Mouse (Mus musculus): ENCODE measurements around the gene Retreg1. TPM values are rescaled to one million over a fixed set of nuclear protein-coding genes. Genes with fewer than 3 reads are reported as not detected.
"Not testable (repeated sequence)": the region's sequence is repeated elsewhere in the genome, so short reads cannot be mapped to it uniquely, and the experiment has no call there.

Retreg1 gene
- total RNA-seq, 2 experiments from 2014 or later, result 34.5 to 44.1 TPM

GRCm38 (mm10) chr15:25984067-25984733 is 141.2 kb downstream of the Retreg1 start, which contains the start of gene Zfp622:
Gene Zfp622 (plus strand): TSS chr15:25984366.
- ATAC-seq (replicated peaks; ENCODE audit: poor library complexity), result peak; percentile 95

DNA sequence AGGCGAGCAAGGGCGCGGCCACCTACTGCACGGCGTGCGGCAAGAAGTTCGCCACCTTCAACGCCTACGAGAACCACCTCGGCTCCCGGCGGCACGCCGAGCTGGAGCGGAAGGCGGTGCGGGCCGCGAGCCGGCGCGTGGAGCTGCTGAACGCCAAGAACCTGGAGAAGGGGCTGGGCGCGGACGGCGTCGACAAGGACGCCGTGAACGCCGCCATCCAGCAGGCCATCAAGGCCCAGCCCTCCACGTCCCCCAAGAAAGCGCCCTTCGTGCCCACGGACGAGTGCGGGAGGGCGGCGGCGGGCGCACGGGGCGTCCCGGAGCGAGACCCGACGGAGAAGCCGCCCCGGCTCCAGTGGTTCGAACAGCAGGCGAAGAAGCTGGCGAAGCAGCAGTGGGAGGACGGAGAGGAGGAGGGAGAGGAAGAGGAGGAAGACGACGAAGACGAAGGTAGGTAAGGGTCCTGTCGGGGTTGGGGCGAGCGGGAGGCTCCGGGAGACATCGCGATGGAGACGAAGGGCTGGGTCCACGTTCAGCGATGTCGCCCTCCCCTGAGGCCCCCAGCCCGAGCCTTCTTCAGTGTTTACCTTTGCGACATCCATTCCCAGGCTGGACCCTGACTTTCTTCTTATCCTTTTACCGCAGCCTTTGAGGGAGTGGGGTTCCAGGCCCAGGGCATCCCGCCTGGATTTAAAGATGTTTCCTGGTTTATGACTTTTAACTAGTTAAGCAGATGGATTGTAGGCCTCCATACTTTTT is 141.9 kb downstream of the Retreg1 start:
- 0 out of 2 replicates have a peak, but pooled peaks have one; percentile 2 for ATAC-seq (replicated peaks; ENCODE audit: poor library complexity)

DNA sequence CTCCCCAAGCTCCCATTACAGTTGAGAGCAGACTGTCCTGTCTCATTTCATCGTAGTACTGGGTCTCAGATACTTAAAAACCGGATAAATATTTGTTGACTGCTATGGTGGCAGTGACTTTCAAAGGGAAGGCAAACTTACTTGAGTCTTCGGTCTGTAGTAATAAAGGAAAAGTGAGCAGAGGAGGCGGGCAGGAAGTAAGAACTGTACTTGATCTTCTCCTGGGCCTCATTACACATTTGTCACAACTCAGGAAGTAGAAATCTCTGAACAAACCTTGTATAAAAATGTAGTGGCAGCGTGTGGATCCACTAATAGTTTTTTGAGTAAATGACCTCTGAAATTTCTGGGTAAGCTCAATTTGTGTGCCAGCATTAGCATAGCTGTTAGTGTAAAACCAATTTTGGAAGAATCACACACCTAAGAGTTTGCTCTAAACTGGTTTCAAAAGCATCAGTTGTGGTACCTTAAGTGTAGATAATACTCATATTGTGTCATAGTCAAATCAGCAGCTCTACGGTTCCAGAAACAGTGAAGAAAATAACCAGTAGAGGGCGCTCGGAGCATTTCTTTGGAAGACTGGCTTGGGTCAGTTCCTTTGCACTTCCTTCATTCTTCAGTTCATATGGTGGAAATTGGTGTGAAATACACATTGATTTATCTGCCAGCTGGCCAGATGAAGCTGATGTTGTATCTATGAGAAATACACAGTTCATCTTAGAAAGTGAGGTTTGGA is 150.2 kb downstream of the Retreg1 start:
- ATAC-seq (replicated peaks; ENCODE audit: poor library complexity), result peak; percentile 87

DNA sequence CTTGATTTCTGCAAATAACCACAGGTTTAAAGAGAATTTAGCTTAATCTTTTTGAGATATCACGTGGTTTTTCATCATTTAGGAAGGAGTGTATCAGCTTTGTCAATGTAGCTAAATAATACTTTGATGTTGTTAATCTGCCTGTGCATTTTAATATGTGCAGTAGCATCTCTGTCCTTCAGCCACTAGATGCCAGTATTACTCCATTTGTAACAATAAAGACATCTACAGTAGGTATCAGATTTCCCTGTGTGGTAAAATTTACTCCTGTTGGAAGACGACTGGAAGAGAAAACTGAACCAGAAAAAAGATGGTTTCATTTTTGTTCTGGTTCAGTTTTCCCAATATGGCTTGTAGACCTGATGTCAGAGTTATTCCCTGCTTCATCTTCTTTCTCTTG is 152.5 kb downstream of the Retreg1 start:
- ATAC-seq (replicated peaks; ENCODE audit: poor library complexity), result peak; percentile 64

DNA sequence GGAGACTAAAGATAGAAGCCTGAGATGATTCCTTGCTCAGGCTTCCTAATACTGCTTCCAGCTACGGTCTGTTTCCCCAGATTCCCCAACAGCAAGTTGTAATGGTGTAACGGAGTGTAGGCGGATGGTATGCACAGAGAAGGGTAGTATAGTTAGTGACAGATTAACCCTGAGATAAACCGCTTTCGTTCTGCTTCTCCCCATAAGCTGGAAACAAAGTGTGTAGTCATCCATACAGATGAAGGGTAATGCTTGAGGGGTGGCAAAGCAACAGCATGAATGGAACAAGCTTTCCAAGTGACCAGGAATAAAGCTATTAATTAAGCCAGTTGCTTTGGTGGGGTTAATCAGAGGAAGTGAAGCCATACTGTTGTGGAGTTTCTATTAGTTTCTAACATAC is 156.6 kb downstream of the Retreg1 start:
- ATAC-seq (replicated peaks; ENCODE audit: poor library complexity), result not testable (repeated sequence)

DNA sequence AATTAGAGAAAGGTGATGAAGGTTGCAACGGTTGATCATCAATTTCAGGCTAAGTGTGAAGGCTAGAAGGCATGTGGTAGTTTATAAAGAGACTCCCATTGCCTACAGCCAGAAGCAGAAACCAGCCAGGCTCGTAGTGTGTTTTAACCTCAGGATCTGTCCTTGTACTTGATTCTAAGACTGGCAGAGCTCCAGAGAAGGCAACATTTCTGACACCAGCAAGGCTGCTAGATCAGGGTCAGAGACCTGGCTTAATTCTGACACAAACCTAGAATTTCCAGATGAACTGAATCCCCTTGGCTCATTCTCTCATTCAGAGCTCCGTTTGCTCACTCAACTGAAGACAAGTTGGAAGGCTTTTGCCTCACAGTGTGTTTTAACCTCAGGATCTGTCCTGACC is 165.6 kb downstream of the Retreg1 start:
- ATAC-seq (replicated peaks; ENCODE audit: poor library complexity), result no peak

- ATAC-seq (replicated peaks; ENCODE audit: poor library complexity), result no peak
These were observed 169.9 kb downstream of the Retreg1 start for GRCm38 (mm10) chr15:26012891-26013290.

DNA sequence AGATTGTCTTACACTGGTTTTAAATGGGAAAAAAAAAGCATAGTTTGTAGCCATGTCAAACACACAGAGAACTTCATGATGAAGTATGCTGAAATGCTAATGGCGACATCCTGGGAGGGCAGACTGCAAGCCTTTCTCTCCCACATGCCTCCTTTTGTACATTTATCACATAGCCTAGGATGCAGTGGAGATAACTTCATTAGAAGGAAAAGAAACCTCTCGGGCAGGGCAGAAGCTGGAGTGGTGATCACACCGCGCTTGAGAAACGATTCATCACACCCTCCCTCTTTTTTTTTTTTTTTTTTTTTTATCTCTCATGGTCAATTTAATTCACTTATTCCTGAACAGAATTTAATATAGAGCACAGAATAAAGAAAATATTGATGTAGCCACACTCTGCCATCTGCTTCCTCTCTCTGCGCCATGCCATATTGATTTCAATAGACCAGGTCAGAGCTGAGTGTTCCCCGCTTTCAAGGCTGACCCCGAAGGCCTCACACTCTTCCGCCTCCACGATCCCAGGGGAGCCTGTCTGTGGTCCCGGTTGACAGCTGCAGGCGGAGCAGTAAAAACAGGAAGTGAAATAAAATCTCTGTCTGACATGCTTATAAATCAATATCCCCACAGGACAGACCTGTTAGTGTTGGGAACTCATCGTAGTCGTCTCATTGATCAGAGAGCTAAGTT is 173.1 kb downstream of the Retreg1 start:
- peak; percentile 79 for ATAC-seq (replicated peaks; ENCODE audit: poor library complexity)

- ATAC-seq (replicated peaks; ENCODE audit: poor library complexity), result no peak
These were observed 178.7 kb downstream of the Retreg1 start for GRCm38 (mm10) chr15:26021721-26022120.

- no peak for ATAC-seq (replicated peaks; ENCODE audit: poor library complexity)
These were observed 179.7 kb downstream of the Retreg1 start for GRCm38 (mm10) chr15:26022636-26023035.

Other genes with a start within 250 kb of the Retreg1 start
- gene Myo10, start 220.7 kb upstream of the Retreg1 start, total RNA-seq (2015), result 2.4 and 2.9 TPM in 2 replicates
- gene Myo10, start 220.7 kb upstream of the Retreg1 start, total RNA-seq (2017), result 3.8 and 4.2 TPM in 2 replicates
- 53.3 and 53.8 TPM in 2 replicates for gene Zfp622, start 141.2 kb downstream of the Retreg1 start, total RNA-seq (2015)
- 87.6 and 111 TPM in 2 replicates for gene Zfp622, start 141.2 kb downstream of the Retreg1 start, total RNA-seq (2017)